Mouse (Mus musculus) myocyte (in vitro differentiated cells): ENCODE results near the gene Atg4a. TPM values are rescaled to one million over a fixed set of nuclear protein-coding genes. Genes with fewer than 3 reads are reported as not detected.

Experiments used
- H3K27me3 ChIP-seq: one replicate; pipeline ENCODE4 v1.6.1; 2011; ENCODE audit not compliant: control insufficient read depth, insufficient read depth, insufficient read length
- H3K36me3 ChIP-seq: one replicate; pipeline ENCODE4 v1.6.1; 2011; ENCODE audit not compliant: control insufficient read depth, insufficient read depth
- H3K4me2 ChIP-seq: one replicate; pipeline ENCODE4 v1.6.1; 2011; ENCODE audit warnings: low read depth, control low read depth
- H3K4me3 ChIP-seq: one replicate; pipeline ENCODE4 v1.5.1; 2011; ENCODE audit warnings: mild to moderate bottlenecking, control low read depth, moderate library complexity
- H3K79me2 ChIP-seq: one replicate; pipeline ENCODE4 v1.6.1; 2011; ENCODE audit not compliant: control insufficient read depth, insufficient read depth
- H3ac ChIP-seq: one replicate; pipeline ENCODE4 v1.6.1; 2011; ENCODE audit not compliant: control insufficient read depth, insufficient read length
- CEBPB ChIP-seq: IDR thresholded peaks from 2 replicates; pipeline ENCODE4 v1.6.1; 2011; ENCODE audit warnings: mild to moderate bottlenecking, moderate library complexity; ENCODE audit not compliant: poor library complexity, insufficient read depth, severe bottlenecking
- E2F4 ChIP-seq: IDR thresholded peaks from one replicate; pipeline ENCODE4 v1.6.1; 2011; ENCODE audit warnings: mild to moderate bottlenecking, control low read depth, moderate library complexity; ENCODE audit not compliant: insufficient read depth
- MAX ChIP-seq: IDR thresholded peaks from one replicate; pipeline ENCODE4 v1.6.1; 2011; ENCODE audit warnings: low read depth, mild to moderate bottlenecking, control low read depth
- MYOD1 ChIP-seq, 3 experiments: IDR thresholded peaks; one replicate each; pipeline ENCODE4 v1.6.1; 2011; ENCODE audit warnings: control low read depth in 2 of 3, low read depth in 2 of 3, mild to moderate bottlenecking in 2 of 3, moderate library complexity in 1 of 3; ENCODE audit not compliant: insufficient read length in 2 of 3, control insufficient read depth in 1 of 3
- MYOG ChIP-seq, 3 experiments: IDR thresholded peaks; one replicate each; pipeline ENCODE4 v1.6.1; 2011; ENCODE audit warnings: control low read depth in 2 of 3, low read depth in 2 of 3, mild to moderate bottlenecking in 2 of 3; ENCODE audit not compliant: insufficient read length in 2 of 3, control insufficient read depth in 1 of 3, insufficient read depth in 1 of 3
- POLR2A ChIP-seq: IDR thresholded peaks from one replicate; pipeline ENCODE4 v1.6.1; 2011; ENCODE audit warnings: low read depth, mild to moderate bottlenecking, control low read depth, moderate library complexity; ENCODE audit not compliant: insufficient read length
- POLR2AphosphoS2 ChIP-seq: IDR thresholded peaks from one replicate; pipeline ENCODE4 v1.6.1; 2011; ENCODE audit warnings: low read depth, control low read depth; ENCODE audit not compliant: insufficient read length
- REST ChIP-seq: IDR thresholded peaks from one replicate; pipeline ENCODE4 v1.6.1; 2011; ENCODE audit warnings: mild to moderate bottlenecking, control low read depth, moderate library complexity; ENCODE audit not compliant: insufficient read depth, insufficient read length
- SRF ChIP-seq: IDR thresholded peaks from one replicate; pipeline ENCODE4 v1.6.1; 2011; ENCODE audit warnings: low read depth; ENCODE audit not compliant: control insufficient read depth, insufficient read length
- TCF12 ChIP-seq: IDR thresholded peaks from one replicate; pipeline ENCODE4 v1.6.1; 2011; ENCODE audit warnings: mild to moderate bottlenecking, control low read depth; ENCODE audit not compliant: poor library complexity, insufficient read depth, severe bottlenecking
- TCF3 ChIP-seq: IDR thresholded peaks from one replicate; pipeline ENCODE4 v1.6.1; 2011; ENCODE audit warnings: low read depth, control low read depth; ENCODE audit not compliant: insufficient read length
- USF1 ChIP-seq: IDR thresholded peaks from one replicate; pipeline ENCODE4 v1.6.1; 2011; ENCODE audit warnings: low read depth, mild to moderate bottlenecking, control low read depth, moderate library complexity
- polyA plus RNA-seq: library from polyadenylated mRNA; unstranded; fragments of >200 nt; fragmentation: generic; extraction: Trizol; gene quantifications from one replicate; pipeline ENCODE4 v1.2.1, GENCODE M21; 2012; ENCODE audit warnings: missing spikeins

Gene Atg4a
- polyA plus RNA-seq, 1 experiment: 8.5 TPM

DNA sequence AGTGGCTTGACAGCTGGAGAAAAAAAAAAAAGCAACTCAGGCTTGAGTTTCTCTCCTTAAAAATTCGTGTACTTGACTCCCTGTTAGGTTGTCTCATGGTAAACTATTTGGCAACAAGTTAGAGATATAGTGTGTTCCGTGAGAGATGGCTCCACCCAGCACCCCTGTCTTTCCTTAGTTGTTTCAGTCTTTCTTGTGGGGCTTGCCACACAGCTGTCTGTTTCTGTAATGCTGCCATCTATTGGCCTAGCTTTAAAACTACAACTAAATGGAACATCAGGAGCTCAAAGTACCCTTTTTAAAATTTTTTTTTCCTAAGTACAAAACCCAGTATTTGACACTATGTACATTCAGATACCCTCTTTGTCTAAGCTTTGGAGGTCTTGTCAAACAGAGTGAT lies 200.0 kb downstream of the Atg4a start:
- Histone ChIP-seq H3K4me2 (no peak overlapping the region), H3ac (no peak overlapping the region), H3K4me3 (no peak overlapping the region), H3K27me3 (no peaks in the 10 kb centered on the region), H3K79me2 (no peaks in the 10 kb centered on the region), H3K36me3 (no peaks in the 10 kb centered on the region)
- no peak for TF ChIP-seq REST
- TF ChIP-seq MYOD1 (IDR thresholded peaks at IDR 0.05; ENCODE audit: control insufficient read depth in 1 of 3, insufficient read length in 2 of 3, low read depth in 2 of 3): no peak
- no peak for TF ChIP-seq CEBPB
- TF ChIP-seq POLR2AphosphoS2: no peak
- no peak for TF ChIP-seq MAX
- no peak for TF ChIP-seq TCF12
- no peak for TF ChIP-seq POLR2A
- no peak for TF ChIP-seq SRF
- no peak for TF ChIP-seq E2F4
- TF ChIP-seq TCF3: no peak
- no peak for TF ChIP-seq MYOG (IDR thresholded peaks at IDR 0.05; ENCODE audit: control insufficient read depth in 1 of 3, insufficient read depth in 1 of 3, insufficient read length in 2 of 3, low read depth in 2 of 3)

DNA sequence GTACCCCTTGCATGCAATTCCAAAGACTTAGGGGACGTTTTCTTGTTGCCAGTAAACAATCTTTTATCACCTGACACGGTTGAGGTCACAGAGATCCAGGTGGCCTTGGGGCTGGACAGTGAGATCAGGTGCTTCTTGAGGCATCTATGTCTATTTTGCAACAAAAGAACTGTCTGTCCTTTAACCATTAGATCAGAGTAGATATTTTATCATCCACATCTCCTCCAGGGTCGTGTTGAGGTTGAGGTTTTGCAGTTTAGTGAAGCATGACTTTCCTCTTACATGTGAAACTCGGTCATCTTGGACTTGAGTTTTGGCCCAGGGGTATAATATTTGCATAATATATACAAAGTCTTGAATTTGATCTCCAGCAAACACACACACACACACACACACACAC lies 200.9 kb downstream of the Atg4a start:
- TF ChIP-seq TCF12: no peak
- TF ChIP-seq REST: no peak
- TF ChIP-seq POLR2A: no peak
- no peak for TF ChIP-seq USF1
- no peak overlapping the region for H3K4me3 ChIP-seq
- no peaks in the 10 kb centered on the region for H3K36me3 ChIP-seq
- no peak overlapping the region for H3ac ChIP-seq
- H3K79me2 ChIP-seq: no peaks in the 10 kb centered on the region
- H3K27me3 ChIP-seq: no peaks in the 10 kb centered on the region
- H3K4me2 ChIP-seq: no peak overlapping the region

- H3ac ChIP-seq: no peak overlapping the region
- H3K4me3 ChIP-seq: no peak overlapping the region
- H3K79me2 ChIP-seq: no peaks in the 10 kb centered on the region
- no peaks in the 10 kb centered on the region for H3K27me3 ChIP-seq
- no peaks in the 10 kb centered on the region for H3K36me3 ChIP-seq
- TF ChIP-seq MYOG (IDR thresholded peaks at IDR 0.05; ENCODE audit: control insufficient read depth in 1 of 3, insufficient read depth in 1 of 3, insufficient read length in 2 of 3, low read depth in 2 of 3) (no peak), E2F4 (no peak), SRF (no peak), MYOD1 (IDR thresholded peaks at IDR 0.05; ENCODE audit: control insufficient read depth in 1 of 3, insufficient read length in 2 of 3, low read depth in 2 of 3) (no peak), TCF3 (no peak), POLR2A (no peak), USF1 (no peak), POLR2AphosphoS2 (no peak), REST (no peak)
- no peak overlapping the region for H3K4me2 ChIP-seq
Measured at GRCm38 (mm10) chrX:141158160-141158559, 201.5 kb downstream of the Atg4a start.

DNA sequence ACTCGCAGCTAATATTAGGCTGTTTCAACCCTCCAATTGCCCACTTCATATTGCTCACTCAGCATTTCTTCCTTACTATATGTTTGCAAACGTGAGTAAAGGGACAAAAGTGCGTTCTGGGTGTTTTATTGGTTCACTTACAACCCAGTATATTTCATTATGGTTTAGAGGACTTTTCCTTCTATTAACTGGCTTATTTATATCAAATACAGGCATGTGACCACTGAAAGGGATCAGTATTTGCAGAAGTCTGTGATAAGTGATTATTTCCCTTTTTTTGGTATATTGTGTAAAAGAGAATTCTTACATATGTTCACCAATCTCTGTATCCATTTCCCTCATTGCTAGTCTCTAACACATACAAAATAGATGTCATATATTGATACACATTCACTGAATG lies 203.7 kb downstream of the Atg4a start:
- H3K4me3 ChIP-seq: no peak overlapping the region
- no peaks in the 10 kb centered on the region for H3K36me3 ChIP-seq
- H3K4me2 ChIP-seq: no peak overlapping the region
- no peaks in the 10 kb centered on the region for H3K79me2 ChIP-seq
- no peak overlapping the region for H3ac ChIP-seq
- no peaks in the 10 kb centered on the region for H3K27me3 ChIP-seq
- no peak for TF ChIP-seq USF1
- TF ChIP-seq REST: no peak
- TF ChIP-seq TCF3: no peak
- TF ChIP-seq POLR2A: no peak
- TF ChIP-seq CEBPB: no peak
- TF ChIP-seq SRF: no peak
- no peak for TF ChIP-seq POLR2AphosphoS2
- no peak for TF ChIP-seq MYOG (IDR thresholded peaks at IDR 0.05; ENCODE audit: control insufficient read depth in 1 of 3, insufficient read depth in 1 of 3, insufficient read length in 2 of 3, low read depth in 2 of 3)
- no peak for TF ChIP-seq MAX
- TF ChIP-seq E2F4: no peak
- no peak for TF ChIP-seq MYOD1 (IDR thresholded peaks at IDR 0.05; ENCODE audit: control insufficient read depth in 1 of 3, insufficient read length in 2 of 3, low read depth in 2 of 3)

GRCm38 (mm10) chrX:141165067-141165466 lies 208.4 kb downstream of the Atg4a start:
- no peak overlapping the region for H3ac ChIP-seq
- no peaks in the 10 kb centered on the region for H3K27me3 ChIP-seq
- no peaks in the 10 kb centered on the region for H3K36me3 ChIP-seq
- H3K4me3 ChIP-seq: no peak overlapping the region
- H3K4me2 ChIP-seq: no peak overlapping the region
- no peak for TF ChIP-seq MYOD1 (IDR thresholded peaks at IDR 0.05; ENCODE audit: control insufficient read depth in 1 of 3, insufficient read length in 2 of 3, low read depth in 2 of 3)
- H3K79me2 ChIP-seq: no peaks in the 10 kb centered on the region
